Mouse (Mus musculus): ENCODE measurements around the gene Rspo3.

Gene Rspo3

DNA sequence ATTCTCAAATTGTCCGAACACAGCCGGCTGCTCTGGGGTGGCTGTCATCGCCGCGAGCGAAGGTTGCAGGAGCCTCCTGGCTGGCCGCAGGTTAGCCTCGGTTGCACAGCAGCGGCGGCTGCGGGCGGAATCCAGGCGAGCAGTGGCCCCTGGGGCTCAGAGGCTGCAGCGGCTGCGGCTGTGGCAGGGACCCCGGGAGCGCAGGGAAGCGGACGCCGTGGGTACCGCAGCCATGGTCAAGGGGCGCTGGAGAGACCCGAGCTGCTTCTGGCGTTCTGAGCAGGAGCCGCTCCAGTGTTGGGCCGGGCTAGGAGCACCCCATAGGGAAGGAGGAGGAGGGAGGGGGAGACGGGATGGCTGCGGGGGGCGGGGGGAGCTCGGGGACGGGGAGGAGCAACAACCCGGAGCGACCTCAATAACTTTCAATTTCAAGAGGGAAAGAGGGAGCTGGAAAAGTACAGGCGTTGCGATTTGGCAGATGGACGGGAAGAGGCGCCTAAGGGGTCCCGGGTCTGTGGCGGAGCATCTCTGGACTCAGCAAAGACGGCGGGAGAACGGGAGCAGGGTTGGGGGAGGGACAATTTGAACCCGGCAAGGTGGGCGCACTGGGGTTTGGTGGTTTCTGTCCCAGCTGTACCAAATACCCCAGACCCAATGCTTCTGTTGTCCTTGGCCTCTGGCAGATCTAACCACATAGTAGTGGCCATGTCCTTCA lies at the start of gene Rspo3:
Rspo3 (minus strand) TSS at position 322 of the 715 bp plus-strand sequence.
- no peak for DNase-seq (ENCODE audit: low read depth, low spot score)

DNA sequence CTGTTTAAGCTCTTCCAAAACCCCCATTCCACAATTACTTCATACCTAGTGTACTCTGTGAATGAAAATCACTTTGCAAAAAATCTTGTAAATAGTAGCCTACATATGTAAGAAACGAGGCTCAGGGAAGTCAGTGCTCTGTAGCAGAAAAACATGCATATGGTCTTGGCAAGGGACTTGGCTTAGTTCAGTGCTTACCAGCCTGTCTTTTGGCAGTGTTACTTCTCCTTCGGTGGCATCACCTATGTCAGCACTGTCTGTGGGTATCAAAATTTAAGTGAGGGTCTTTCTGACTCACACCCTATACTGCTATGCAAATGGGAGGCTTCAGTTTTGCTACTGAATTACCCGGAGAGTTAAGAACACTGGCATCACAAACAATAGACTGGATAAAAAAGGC lies 46.3 kb upstream of the Rspo3 start:
- no peak for DNase-seq (ENCODE audit: low read depth, low spot score)

DNA sequence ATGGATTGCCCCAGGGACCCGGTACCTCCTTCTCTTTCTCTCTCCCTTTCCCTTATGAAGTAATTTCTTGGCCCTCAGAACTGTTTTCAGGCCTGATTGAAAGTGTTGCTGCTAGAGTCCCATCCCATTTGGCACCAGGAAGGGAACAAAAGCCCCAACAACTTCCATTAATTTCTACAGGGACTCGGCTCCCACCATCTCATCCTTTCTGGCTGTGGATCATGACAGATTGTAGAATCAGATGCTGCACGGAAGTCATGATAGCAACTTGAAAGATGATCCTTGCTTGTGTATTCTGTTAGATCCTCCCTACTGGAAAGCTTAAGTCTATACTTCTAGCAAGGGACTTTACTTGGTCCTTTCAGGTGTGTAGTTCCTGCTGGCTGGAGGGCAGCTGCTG lies 45.8 kb upstream of the Rspo3 start:
- no peak for DNase-seq (ENCODE audit: low read depth, low spot score)

DNA sequence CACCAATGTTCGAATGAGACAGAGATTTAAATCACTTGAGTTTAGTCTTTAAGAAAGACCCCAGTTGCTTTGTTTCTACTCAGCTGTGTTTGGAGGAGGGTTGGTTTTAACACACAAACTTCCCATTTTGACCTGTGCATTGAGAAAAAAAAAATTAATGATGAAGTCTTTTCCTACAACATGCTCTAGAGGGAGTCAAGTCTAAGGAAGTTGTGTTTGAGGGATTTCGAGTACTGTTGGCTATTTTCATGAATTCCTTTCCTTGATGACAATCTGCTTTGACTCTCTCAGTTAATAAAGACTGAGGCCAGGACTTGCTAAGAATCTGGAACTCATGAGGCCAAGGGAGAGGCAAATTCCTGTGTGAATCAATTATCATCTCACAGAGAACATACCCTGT lies 20.3 kb upstream of the Rspo3 start:
- DNase-seq (ENCODE audit: low read depth, low spot score) = no peak

DNA sequence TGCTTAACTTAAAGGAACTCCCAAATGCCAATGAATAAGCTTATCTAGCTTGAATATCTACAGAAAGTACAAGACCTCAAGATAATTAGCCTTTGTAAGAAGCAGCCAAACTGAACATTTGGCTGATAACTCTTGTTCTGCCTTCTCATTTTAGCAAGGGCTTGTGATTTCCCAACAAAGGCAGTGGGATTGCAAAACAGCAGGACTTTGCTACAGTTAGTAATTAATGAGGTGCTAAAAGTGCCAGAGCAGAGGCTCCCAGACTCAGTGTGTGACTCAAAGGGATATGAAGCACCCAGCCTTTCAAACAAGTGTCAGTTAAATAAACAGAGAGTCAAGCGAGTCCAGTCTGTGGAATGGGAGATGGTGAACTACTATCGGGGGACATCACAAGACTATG lies 18.7 kb upstream of the Rspo3 start:
- DNase-seq (ENCODE audit: low read depth, low spot score) = no peak

DNA sequence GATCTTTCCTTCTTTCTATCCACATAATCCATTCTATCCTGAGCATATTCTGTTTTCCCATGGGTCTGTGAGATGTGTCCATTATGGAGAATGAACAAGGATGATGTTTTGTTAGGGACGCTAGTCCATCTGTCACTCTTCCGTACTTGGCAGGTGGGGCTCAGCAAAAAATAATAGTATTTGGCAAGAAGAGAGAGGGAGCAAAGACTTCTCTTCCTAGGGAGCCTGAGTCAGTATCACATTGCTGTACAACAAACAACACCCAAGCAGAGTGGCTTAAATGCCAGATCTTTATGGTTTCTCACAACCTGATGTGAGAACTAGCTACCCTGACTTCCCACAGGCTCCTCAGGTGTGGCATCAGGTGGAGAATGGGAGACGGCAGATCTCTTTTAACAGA lies 7.3 kb upstream of the Rspo3 start:
- no peak for DNase-seq (ENCODE audit: low read depth, low spot score)

DNA sequence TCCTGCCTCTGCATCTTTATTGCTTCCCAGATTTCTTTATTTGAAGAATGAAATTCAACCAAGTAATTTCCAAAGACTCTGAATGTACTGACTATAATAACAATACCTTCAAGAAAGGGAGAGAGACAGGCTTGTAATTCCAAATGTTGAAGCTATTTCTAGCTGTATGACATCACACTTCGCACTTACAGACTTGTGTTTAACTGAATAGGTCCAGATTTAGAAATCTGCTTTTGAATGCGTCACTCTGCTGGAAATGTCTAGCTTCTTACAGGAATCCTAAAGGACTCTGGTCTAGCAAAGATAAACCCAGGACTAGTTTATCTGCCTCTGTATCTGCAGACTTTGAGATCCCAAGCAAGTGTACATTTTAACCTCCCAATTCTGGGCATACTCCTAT lies 3.8 kb upstream of the Rspo3 start:
- DNase-seq (ENCODE audit: low read depth, low spot score) = no peak

DNA sequence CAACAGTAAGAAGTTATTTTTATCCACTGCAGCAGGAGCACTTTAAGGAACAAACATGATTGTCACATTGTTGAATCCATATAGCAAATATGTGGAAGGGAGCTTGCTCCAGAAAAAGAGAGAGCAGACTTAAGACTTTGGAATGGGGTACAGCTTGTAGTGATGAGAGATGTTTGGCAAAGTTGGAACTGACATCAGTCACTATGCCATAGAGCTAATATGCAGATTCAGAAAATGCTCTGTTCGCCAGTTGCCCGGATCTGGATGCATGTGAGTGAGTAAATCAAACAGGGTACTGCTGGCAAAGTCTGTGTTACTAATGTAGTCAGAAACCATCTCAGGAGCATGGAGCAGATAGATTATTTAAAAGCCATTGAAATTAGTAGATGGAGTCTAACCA lies 3.1 kb upstream of the Rspo3 start:
- no peak for DNase-seq (ENCODE audit: low read depth, low spot score)

DNA sequence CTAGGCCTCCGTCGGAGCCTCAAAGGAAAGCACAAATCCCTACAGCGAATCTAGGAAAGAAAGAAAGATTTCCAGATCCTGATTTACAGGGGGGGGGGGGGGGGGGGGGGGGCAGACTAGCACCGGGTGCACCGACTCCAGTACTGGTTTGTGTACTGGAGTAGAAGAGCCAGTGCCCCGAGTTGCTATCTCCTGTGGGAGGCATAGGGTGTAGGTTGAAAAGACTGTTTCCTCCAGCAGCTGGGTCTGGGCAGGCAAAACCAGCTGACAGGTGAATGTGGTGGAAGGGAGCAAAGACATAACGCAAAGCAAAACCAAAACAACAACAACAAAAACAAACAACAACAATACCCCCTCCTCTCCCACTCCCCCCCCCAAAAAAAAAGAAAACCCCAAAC lies 838 bp downstream of the Rspo3 start:
- DNase-seq (ENCODE audit: low read depth, low spot score) = no peak

DNA sequence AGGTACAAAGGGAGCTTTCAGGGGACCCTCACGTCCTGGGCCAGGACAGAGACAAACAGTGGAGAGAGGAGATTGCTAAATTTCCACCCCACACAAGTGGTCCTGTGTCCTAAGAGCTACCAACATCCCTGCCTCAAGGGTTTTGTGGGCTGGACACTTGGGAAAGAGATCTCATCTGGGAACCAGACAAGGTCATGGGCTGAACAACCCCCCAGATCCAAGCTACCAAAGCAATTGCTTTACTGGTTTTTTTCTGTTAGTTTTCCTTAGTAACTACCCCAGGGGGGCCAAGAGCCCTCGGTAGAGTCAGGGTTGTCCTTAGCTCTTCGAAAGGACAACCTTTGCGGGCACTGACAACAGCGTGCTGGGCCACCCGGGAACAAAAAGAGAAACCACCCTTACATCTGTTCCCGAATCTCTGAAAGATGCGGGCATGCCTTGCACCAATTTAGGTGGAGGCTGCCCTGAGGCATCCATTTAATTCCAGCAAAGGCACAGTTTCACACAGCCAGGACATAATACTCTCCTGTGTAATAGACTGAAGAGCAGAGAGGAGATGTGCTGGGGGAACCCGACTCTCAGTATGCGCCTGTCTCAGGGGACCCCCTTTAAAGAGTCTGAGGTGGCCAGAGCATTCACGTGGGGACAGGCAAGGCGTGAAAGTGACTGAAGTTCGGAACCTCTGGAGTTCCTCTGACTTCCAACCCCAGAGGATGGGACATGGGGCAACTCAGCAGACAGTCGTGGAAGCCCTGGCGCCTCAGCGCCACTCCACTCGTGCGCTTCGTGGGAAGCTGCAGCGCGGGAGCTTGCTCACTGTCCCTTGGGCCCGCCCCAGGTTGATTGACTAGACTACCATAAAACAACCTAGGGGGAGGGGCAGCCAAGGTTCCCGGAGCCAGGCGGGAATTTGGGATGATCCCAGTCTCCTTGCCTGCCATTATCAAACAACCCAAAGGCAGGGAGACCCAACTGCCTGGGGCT lies 1.5 kb downstream of the Rspo3 start:
- no peak for DNase-seq (ENCODE audit: low read depth, low spot score)

DNA sequence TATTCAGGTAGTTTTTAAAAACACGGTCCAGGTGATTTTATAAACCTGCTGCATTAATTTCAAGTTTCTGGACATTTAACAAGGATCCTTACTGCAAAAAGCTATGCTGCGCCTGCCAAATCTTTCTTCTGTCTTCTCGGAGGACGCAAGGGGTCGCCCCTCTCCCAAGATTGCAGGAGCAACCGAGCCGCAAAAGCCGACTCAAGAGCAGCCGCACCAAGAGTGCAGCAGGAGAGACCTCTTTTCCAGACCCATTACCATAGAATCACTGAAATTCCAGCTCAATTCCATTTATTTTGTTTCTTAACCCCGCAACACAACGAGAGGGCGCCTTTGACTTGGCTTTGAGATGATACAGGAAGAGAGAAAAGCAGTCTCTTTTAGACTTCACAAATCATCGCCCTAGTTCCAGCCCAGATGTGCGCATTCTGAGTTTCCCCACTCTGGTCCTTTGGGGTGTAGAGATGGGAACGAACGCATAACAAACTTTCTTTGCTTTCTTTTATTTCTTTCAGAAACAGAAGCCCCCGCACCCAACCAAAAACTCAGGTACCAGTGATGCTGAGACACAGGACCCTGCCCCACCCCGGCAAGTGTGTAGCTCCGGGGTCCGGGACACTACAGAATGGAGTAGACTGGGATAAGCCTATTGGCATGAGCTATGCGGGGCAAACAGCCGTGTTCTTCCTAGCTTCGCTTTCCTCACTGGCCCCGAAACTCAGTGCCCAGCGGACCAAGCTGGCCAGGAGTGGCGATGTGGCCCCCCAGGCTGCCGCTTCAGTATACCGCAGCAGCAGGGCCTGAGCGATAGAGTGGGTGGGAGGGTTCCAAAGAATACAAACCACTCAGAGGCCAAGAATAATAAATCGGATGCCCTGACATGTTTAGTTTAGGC lies 2.6 kb downstream of the Rspo3 start:
- peak; percentile 50 for DNase-seq (ENCODE audit: low read depth, low spot score)

DNA sequence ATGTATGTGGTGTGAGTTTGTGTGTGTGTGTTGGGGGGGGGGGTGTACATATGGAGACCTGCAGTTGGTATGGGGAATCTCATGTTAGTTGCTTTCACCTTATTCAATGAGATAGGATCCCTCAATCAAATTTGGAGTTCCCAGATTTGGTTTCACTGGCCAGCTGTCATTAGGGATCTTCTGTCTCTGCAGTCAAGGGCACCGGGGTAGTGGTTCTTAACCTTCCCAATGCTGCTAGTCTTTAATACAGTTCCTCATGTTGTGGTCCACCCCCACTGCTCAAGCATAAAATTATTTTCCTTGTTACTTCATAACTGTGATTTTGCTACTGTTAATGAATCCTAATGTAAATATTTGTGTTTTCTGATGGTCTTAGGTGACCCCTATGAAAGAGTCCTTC lies 22.1 kb downstream of the Rspo3 start:
- no peak for DNase-seq (ENCODE audit: low read depth, low spot score)

DNA sequence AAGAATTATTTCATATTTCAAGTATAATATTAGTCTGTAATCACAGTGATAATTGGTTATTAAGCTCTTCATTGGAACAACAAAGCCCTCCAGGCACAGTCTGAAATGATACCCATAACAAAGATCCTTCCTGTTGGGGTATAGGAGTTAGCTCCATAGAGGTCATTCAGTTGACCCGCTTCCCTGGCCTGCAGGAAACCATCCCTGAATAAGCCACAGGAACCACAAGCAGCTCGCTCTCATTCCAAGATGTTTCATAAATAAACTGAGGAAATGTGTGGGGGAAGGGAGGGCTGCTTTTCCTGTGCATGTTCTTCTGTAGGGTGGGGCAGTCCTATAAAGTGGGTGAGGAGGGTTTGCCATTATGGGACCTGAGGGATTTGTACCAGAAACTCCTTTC lies 27.5 kb downstream of the Rspo3 start:
- DNase-seq (ENCODE audit: low read depth, low spot score) = no peak

DNA sequence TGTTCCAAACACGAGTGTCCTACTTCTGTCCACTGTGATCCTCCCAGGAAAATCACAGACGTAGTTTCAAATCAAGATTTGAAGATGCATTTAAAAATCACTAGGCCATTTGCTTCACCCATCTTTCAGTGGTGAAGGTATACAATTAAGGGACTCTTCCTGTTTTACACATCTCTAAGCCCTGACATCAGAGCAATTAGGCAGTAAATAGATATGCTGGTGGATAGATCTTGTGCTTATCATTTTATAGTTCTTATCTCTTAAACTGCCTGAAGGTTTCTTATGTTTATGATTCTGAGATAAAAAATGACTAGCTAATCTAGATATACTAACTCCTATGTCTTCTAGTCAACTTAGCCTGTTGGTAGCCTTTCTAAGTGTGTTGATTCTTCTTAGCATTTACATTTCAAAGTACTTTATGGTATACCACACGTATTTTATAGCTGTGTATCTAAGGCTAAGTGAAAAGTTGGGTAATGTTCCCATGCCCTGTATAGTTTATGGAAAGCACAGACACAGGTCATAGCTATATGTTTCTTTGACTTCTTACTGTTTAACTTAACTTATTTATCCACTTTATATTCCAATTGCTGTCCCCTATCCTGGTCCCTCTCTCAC lies 38.4 kb downstream of the Rspo3 start:
- no peak for DNase-seq (ENCODE audit: low read depth, low spot score)

DNA sequence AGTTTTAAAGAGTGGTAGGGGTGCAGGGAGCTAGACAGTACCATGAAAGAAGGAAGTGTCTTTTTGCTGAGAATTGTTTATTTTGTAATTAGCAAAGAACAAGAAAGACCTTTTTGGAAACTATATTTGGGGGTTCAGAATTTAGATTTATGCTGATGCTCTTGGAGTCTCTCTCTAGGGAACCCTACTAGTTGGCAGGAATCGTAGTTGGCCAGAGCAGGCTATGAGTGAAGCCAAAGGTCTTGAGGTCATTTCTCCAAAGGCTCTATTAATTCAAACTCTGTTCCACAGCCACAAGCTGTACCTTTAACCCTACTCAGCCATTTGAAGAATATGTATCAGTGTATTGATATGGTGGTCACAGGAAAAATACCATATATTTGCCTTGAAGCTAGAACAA lies 41.7 kb downstream of the Rspo3 start:
- no peak for DNase-seq (ENCODE audit: low read depth, low spot score)

DNA sequence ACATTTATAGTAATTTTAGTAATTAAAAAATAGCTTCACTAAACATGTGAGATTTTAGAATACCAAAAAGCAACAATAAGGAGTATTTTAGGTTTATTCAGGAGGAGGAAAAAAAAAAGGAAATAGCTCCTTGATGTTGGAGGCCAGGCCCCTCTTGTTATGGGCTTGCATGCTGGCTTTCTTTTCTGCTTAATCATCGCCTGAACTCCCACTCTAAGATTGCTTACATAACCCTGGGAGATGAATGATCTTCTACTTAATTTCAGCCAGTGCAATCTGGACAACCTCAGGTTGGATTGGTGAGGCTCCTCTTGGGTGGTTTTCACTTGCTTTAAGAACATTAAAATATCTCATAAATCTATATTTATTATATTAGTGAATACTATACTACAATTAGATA lies 54.7 kb downstream of the Rspo3 start:
- no peak for DNase-seq (ENCODE audit: low read depth, low spot score)

DNA sequence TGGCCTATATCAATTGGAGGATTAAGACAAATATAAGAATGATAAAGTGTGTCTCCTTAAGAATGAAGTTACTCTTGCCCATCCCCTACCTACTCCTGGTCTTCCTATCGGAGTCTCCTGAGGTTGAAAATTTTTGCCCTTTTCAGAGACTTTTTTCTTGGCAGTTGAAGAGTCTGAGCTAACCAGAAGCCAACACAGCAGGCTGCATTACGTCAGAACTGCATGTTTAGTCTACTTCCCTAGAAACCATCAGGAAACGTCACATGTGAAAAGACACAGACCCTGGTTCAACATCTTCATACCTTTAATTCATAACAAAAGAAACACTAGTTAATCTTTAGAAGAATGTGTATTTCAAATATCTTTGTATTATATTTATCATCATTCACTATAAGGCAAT lies 56.3 kb downstream of the Rspo3 start:
- no peak for DNase-seq (ENCODE audit: low read depth, low spot score)

DNA sequence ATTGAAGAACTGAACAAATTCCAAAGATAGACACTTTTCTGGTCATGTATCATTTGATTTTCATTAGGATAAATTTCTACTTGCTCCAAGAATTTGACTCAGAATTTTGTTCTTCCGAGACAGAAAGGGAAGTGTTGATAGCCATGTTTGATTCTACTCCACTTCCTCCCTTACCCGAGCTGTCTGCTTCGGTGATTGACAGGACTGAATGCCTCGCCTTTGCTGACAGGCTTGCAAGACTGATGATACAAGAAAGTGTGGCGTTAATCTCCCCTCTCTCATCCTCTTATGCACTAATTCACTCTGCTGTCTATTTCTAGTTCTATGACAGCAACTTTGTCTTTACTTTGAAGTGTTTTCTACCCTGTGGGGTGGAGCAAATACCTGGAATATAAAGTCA lies 65.2 kb downstream of the Rspo3 start:
- DNase-seq (ENCODE audit: low read depth, low spot score) = no peak

DNA sequence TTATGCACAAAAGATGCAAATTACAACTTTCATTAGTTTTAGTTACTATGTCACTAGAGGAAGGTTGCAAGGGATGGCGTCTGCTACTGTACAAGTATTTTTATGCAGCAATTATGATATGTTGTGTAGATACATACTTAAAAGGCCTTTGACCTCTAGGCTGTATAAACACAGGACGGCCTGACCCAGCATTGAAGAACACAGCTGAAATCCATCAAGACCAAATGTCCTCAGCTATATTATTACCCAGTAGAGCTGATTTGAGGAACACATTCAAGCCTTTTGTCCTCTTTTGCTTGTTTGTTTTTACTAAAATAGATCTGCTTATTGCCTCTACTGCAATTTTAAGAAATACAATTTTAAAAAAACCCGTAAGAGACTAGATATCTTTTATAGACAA lies 75.6 kb downstream of the Rspo3 start:
- DNase-seq (ENCODE audit: low read depth, low spot score) = no peak

DNA sequence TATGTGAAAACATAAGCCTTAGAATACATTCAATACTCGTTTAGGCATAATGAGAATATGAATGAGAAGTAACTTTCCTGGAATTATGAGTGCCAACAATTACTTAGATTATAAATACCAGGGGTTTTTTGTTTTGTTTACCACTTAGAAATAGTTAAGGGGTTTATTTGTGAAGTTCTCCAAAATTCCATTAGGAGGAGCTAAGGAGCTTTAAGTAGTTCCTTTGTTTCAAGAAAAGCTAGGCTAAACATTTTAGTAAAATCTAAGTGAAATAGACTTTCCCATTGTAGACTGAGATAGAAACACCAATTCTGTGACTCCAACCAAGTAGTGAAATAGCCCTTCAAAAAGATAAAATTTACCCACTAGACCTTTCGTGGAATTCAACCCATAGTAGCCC lies 76.0 kb downstream of the Rspo3 start:
- no peak for DNase-seq (ENCODE audit: low read depth, low spot score)

DNA sequence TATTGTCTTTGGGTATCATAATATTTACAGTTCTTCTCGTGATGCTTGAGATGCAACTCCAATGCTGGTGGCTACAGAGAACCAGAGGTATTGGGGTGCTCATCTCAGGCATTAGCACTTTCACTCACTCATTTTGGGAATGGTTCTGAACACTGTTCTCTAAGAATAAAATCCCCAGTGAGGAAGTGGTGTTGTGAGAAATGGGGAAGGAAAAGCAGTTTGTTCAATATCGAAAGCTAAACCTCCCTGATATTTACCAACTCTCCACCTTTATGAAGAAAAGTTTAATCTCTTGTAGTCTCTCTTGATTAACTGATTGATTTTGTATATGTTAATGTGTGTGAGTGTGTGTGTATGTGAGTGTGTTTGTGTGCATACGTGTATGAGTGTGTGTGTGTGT lies 90.6 kb downstream of the Rspo3 start:
- no peak for DNase-seq (ENCODE audit: low read depth, low spot score)

DNA sequence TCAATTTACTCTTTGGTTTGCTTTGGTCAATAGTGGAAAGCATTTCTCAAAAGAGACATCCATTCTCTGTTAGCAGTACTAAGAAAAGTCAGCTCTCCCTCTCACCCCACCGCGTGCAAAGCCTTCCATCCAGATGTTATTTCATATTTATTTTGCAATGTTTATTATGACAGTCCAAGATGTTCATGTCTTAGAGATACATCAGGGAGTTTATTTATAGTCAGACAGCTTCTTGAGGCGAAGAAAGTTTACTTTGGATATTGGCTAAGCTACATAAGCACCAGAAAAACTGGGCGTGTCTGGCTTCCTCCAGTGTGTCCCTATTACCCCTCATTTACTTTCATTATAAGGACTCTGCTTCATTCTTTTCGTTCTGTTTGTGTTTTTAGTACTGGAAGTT lies 94.4 kb downstream of the Rspo3 start:
- DNase-seq (ENCODE audit: low read depth, low spot score) = no peak

All from retina, postnatal 7 days (tissue).